Mouse (Mus musculus): ENCODE results near the gene Spata3. TPM values are rescaled to one million over a fixed set of nuclear protein-coding genes. Genes with fewer than 3 reads are reported as not detected.

The Spata3 gene
- total and polyA plus RNA-seq, 3 experiments = not detected

GRCm38 (mm10) chr1:86064271-86064991 lies 47.8 kb downstream of the Spata3 start, which contains the start of gene Psmd1:
Gene Psmd1 (plus strand): TSS chr1:86064387.
- TF ChIP-seq GATA1 (IDR thresholded peaks at IDR 0.05; ENCODE audit: borderline replicate concordance, low read length) (no peak), CTCF (IDR thresholded peaks at IDR 0.05; ENCODE audit: low read depth, low read length) (peak; percentile 89)
- DNase-seq (ENCODE audit: low spot score) (peak; percentile 76), ATAC-seq (ENCODE audit: extremely low read depth, insufficient number of reproducible peaks, low FRiP score, poor library complexity, severe bottlenecking) (peak; percentile 85)
- peaks cover 21% of the 10 kb centered on the region for H3K36me3 ChIP-seq (replicated peaks)
- H3K4me3 ChIP-seq (ENCODE audit: low read depth, low read length) = peak within 1 kb of the TSS; percentile 85
- H3K4me1 ChIP-seq (ENCODE audit: insufficient read depth, low read depth, low read length) = peaks cover 43% of the 10 kb centered on the region
- H3K27me3 ChIP-seq (ENCODE audit: insufficient read depth, low read length) = no peaks in the 10 kb centered on the region
- peaks cover 3% of the 10 kb centered on the region for H3K9me3 ChIP-seq (replicated peaks)

- TF ChIP-seq TAL1 (conservative IDR thresholded peaks at IDR 0.05; ENCODE audit: low read depth, low read length) (no peak), POLR2AphosphoS5 (IDR thresholded peaks at IDR 0.05; ENCODE audit: insufficient replicate concordance, low read depth, low read length) (no peak), CTCF (IDR thresholded peaks at IDR 0.05; ENCODE audit: low read depth, low read length) (no peak), GATA2 (IDR thresholded peaks at IDR 0.05; ENCODE audit: borderline replicate concordance, low read depth, low read length) (no peak), GATA1 (IDR thresholded peaks at IDR 0.05; ENCODE audit: borderline replicate concordance, low read length) (no peak)
- peaks cover 86% of the 10 kb centered on the region for H3K36me3 ChIP-seq (replicated peaks)
- no peak for ATAC-seq (ENCODE audit: extremely low read depth, insufficient number of reproducible peaks, low FRiP score, poor library complexity, severe bottlenecking)
Observed at GRCm38 (mm10) chr1:86076565-86076964, 59.9 kb downstream of the Spata3 start.

More at GRCm38 (mm10) chr1:86076565-86076964, 59.9 kb downstream of the Spata3 start:
- Histone ChIP-seq H3K4me1 (ENCODE audit: insufficient read depth, low read depth, low read length) (no peaks in the 10 kb centered on the region), H3K9me3 (replicated peaks) (no peaks in the 10 kb centered on the region), H3K27me3 (ENCODE audit: insufficient read depth, low read length) (no peaks in the 10 kb centered on the region), H3K4me3 (ENCODE audit: low read depth, low read length) (no peak overlapping the region)
- no peak for DNase-seq (ENCODE audit: low spot score)

Other genes starting within 250 kb of the Spata3 start
- not detected in 2 replicates for gene A630001G21Rik, start 238.2 kb upstream of the Spata3 start, total RNA-seq (2014; fragmentation: Nextera tagmentation)
- gene A630001G21Rik, start 238.2 kb upstream of the Spata3 start, total RNA-seq (2017) = 0.16 and 0.46 TPM in 2 replicates
- not detected in 2 replicates for gene A630001G21Rik, start 238.2 kb upstream of the Spata3 start, polyA plus RNA-seq (2012)
- gene Cab39, start 223.4 kb upstream of the Spata3 start, total RNA-seq (2014; fragmentation: Nextera tagmentation) = 147 and 159 TPM in 2 replicates
- 208 and 231 TPM in 2 replicates for gene Cab39, start 223.4 kb upstream of the Spata3 start, total RNA-seq (2017)
- 41.8 and 51.3 TPM in 2 replicates for gene Cab39, start 223.4 kb upstream of the Spata3 start, polyA plus RNA-seq (2012)
- gene Itm2c, start 122.5 kb upstream of the Spata3 start, total RNA-seq (2014; fragmentation: Nextera tagmentation) = 51.8 and 67.5 TPM in 2 replicates
- gene Itm2c, start 122.5 kb upstream of the Spata3 start, total RNA-seq (2017) = 149 and 176 TPM in 2 replicates
- gene Itm2c, start 122.5 kb upstream of the Spata3 start, polyA plus RNA-seq (2012) = 67.9 and 69.9 TPM in 2 replicates
- not detected in 2 replicates for gene 4933407L21Rik, start 88.3 kb upstream of the Spata3 start, total RNA-seq (2014; fragmentation: Nextera tagmentation)
- gene 4933407L21Rik, start 88.3 kb upstream of the Spata3 start, total RNA-seq (2017) = 0.05 TPM in 1 of 2 replicates, not detected in the other
- gene 4933407L21Rik, start 88.3 kb upstream of the Spata3 start, polyA plus RNA-seq (2012) = not detected in 2 replicates
- gene Gpr55, start 55.8 kb upstream of the Spata3 start, total RNA-seq (2014; fragmentation: Nextera tagmentation) = 0.30 and 0.44 TPM in 2 replicates
- gene Gpr55, start 55.8 kb upstream of the Spata3 start, total RNA-seq (2017) = 0.93 and 1.2 TPM in 2 replicates
- 0.14 and 0.37 TPM in 2 replicates for gene Gpr55, start 55.8 kb upstream of the Spata3 start, polyA plus RNA-seq (2012)
- not detected in 2 replicates for gene 2810459M11Rik, start 29.0 kb downstream of the Spata3 start, total RNA-seq (2014; fragmentation: Nextera tagmentation)
- 0.11 TPM in 1 of 2 replicates, not detected in the other for gene 2810459M11Rik, start 29.0 kb downstream of the Spata3 start, total RNA-seq (2017)
- not detected in 2 replicates for gene 2810459M11Rik, start 29.0 kb downstream of the Spata3 start, polyA plus RNA-seq (2012)
- 172 and 231 TPM in 2 replicates for gene Psmd1, start 47.6 kb downstream of the Spata3 start, total RNA-seq (2014; fragmentation: Nextera tagmentation)
- gene Psmd1, start 47.6 kb downstream of the Spata3 start, total RNA-seq (2017) = 176 and 200 TPM in 2 replicates
- 25.5 and 42.8 TPM in 2 replicates for gene Psmd1, start 47.6 kb downstream of the Spata3 start, polyA plus RNA-seq (2012)
- not detected in 2 replicates for gene Htr2b, start 95.2 kb downstream of the Spata3 start, total RNA-seq (2014; fragmentation: Nextera tagmentation)
- 0.11 and 0.12 TPM in 2 replicates for gene Htr2b, start 95.2 kb downstream of the Spata3 start, total RNA-seq (2017)
- gene Htr2b, start 95.2 kb downstream of the Spata3 start, polyA plus RNA-seq (2012) = not detected in 2 replicates
- gene Gm21972, start 116.8 kb downstream of the Spata3 start, total RNA-seq (2014; fragmentation: Nextera tagmentation) = 8.2 and 15.5 TPM in 2 replicates
- gene Gm21972, start 116.8 kb downstream of the Spata3 start, total RNA-seq (2017) = 9.3 and 17.7 TPM in 2 replicates
- 9.2 and 10.7 TPM in 2 replicates for gene Gm21972, start 116.8 kb downstream of the Spata3 start, polyA plus RNA-seq (2012)
- 11.2 and 15.0 TPM in 2 replicates for gene Armc9, start 138.0 kb downstream of the Spata3 start, total RNA-seq (2014; fragmentation: Nextera tagmentation)
- 8.0 and 12.3 TPM in 2 replicates for gene Armc9, start 138.0 kb downstream of the Spata3 start, total RNA-seq (2017)
- 4.0 and 4.8 TPM in 2 replicates for gene Armc9, start 138.0 kb downstream of the Spata3 start, polyA plus RNA-seq (2012)

All from G1E (cell line).